Mouse (Mus musculus) adipocyte (in vitro differentiated cells): ENCODE data around the gene Gm42372.
A peak's percentile ranks its signal among the peaks of the same experiment; 100 is the strongest.

ENCODE experiments used
- DNase-seq: peaks from one replicate; pipeline ENCODE4 v3.0.0-alpha.2; 2016; ENCODE audit warnings: low spot score

Gm42372 gene

DNA sequence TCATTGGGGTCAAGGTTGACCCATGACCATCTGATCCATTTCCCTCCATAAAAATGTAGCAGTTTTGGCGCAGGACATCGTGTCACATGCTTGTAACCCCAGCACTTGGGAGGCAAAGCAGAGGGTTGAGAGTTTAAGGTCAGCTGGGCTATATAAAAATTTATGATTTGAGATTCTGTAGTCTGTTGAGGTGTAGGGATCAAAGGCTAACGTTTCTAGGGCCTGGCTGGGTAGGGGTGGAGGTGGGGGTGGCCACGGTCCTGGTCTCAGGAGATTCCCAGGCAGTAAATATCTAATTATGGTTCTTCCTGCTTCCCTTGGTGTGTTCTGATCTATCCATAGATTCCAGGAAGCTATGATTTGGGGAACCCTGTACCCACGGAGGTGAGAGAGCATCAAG, 21.2 kb upstream of the Gm42372 start:
- DNase-seq = no peak

DNA sequence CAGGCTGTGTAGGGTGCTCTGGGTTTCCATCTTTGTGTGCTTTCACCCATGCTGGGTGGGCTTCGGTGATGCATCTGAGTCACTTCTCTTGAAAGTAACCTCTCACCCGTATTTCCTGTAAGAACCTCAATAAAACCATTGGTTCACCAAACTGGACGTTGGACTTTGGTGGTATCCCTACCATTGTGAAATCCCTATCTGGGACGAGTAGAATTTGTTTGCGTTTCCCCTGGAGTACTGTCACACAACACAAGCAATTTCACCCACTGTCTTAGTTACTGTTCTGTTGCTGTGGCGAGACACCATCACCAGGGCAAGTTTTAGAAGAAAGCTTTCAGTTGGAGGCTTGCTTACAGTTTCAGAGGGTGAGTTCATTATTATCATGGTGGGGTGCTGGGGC, 14.5 kb upstream of the Gm42372 start:
- no peak for DNase-seq

DNA sequence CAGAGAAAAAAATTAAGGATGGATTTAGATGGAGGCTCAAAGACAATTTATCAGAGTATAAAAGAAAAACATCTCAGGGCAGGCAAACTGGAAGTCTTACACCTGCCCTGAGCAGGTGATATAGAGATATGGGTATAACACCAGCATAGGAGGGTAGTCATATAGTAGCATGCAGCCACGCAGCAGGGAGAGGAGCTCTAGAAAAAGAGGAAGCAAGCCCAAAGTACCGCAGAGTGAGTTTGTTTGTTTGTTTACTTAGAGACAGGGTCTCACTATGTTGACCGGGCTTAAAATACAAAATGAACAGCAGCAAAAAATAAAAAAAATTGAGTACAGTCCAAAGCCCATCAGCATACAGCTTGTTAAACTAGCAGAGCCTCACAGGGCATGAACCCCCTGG, 11.7 kb upstream of the Gm42372 start:
- DNase-seq = no peak

DNA sequence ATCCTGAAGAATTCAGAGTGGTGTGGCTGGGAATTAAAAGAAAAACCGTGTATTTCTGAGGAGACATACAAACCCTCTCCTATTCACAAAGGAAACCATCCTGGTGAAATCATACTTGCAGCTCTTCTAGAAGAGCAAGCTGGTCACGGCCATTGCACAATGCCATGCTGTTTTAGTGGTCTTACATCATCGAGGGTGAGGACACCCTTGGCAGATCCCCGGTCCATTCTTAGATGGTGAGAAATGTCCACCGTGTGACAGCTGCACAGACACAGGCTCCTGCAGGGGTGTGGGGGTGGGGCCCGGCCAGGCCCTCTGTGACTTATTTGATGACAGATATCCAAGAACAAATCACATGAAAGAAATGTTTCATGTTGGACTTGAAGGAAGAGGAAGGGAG, 8.9 kb upstream of the Gm42372 start:
- DNase-seq = peak; percentile 48

DNA sequence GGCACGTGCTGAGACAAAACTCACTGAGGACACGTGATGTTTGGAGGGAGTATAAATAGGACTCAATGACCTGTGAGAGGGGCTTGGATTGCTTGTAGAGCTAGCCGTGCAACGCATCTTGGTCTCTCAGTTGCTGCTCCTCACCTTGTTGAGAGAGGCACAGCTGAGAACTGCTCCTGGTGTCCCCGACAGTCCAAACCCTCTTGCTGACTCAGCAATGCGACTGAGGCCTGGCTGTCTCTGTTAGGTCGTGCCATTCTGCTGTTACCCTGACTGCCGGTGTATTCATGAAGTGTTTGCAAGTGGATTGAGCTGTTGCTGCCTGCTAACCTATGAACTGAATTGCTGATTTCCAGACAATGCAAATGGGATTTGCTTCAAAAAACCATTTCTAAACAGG, 6.6 kb upstream of the Gm42372 start:
- DNase-seq = no peak

DNA sequence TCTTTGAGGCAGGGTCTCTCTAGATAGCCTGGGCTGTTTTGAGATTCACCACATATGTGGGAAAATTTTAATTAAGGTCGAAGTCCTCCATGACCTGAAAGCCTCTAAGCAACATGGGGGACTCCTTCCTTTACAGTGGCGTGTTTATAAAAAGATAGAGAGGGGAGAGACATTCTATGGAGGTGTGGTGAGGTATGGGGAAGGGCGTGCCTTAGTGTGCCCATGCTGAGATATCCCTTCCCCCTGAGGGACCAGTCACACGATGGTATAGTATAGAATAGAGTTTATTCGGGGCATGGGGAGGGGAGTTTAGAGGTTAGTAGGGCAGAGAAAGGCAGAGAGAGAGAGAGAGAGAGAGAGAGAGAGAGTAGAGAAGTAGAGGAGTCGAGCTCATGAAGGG, 4.7 kb upstream of the Gm42372 start:
- DNase-seq = no peak

DNA sequence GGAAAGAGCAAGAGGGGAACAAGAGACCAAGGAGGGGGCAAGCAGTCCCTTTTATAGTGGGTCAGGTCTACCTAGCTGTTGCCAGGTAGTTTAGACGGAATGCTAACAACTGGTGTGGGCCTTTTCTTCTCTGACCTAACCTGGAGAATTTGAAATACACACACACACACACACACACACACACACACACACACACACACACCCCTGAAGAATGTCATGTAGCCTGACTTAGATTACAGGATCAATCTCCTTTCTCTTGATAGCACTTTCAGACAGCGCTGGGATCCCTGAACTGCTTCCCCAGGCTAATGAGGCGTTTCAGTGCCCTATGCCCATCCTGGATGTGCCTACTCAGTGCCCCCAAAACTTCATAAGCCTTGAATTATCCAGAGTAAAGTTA, 4.3 kb upstream of the Gm42372 start:
- DNase-seq = no peak

DNA sequence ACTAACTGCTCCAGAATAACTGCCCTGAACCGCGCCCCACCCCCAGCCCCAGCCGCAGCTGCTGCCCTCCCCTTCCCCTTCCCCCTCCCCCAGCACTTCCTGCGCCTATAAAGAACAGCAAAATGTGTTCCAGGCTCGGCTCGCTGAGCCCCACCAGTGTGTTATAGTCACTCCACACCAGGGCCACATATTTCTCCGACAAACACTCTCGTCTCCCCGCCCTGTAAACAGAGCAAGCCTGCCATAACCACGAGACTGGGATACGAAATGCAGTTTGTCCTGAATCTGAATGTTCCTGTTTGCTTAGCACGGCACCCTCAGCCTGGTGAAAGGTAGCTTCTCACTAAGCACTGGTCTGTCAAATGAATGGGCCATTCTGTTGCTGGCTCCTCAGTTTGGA, 2.5 kb upstream of the Gm42372 start:
- DNase-seq = peak; percentile 17

DNA sequence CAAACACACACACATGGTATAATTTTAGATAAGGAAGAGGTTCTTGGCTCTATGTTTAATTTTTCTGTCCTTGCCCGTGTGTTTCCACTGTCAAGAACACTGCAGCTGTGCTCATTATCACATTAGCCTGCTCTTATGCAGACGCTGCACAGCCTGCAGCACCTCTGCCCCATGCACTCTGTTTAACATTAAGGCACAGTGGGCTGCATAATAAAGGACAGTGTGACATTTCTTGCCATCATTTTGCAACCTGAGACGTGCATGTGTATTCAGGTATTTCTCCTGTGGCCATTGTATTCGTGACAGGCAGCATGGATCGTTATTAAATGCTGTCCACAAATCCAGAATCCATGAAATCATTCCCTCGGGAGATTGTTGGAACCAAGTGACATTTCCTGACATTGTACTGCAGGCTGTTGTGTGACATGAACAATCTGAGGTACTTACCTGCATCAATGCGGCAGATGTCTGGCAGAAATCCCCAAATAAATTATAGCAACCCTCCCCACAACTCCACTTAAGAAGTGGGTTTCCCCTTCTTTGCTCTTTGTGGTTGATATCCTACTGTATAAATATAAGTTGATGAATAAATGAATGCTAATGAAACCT, 4.8 kb downstream of the Gm42372 start:
- no peak for DNase-seq

DNA sequence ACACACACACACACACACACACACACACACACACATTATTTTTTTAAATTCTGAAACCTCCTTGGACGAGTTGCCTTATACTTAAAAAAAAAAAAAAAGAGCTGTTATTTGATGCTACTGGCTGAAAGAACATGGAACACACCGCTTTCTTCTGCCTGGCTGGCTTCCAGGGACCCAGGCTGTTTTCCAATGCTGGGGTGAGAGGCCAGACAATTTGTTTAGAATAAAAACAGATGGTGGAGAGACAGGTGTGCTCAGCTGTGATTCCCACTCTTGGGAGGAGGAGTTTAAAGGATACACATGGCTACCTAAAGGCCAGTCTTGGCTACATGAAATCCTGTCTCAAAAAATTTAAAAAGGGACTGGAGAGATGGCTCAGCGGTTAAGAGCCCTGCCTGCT, 5.5 kb downstream of the Gm42372 start:
- DNase-seq = peak; percentile 20

DNA sequence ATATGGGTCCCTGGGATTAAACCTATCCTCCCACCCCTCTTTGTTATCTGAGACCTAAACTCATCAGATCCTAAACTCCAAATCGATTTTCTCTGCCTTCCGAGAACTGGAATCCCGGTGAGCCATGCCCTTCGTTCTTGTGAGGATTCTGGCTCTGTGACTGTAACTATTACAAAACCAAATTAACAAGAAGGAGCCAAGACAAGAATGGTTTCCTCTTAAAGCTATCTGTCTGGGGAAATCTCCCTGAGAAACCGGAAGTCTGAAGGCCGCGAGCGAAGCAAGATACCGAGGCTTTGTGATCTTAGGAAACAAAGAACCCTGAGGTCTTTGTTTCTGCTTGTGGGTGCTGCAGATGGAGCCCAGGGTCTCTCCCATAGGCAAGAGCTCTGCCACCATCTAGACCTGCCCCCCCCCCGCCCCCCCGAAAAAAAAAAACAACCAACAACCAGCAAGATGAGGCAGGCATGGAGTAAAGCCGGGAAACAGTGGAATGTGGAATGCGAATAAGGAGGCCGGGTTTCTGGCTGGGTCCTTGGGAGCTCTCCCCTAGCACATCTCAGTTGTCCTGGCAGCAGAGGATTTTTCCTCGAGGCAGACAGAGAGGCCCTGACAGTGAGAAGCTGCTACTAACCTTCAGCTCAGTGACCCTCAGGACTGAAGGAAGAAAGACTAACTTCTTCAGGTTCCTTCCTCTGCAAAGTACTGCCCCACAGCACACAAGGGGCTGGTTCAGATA, 7.3 kb downstream of the Gm42372 start:
- DNase-seq = peak; percentile 29

DNA sequence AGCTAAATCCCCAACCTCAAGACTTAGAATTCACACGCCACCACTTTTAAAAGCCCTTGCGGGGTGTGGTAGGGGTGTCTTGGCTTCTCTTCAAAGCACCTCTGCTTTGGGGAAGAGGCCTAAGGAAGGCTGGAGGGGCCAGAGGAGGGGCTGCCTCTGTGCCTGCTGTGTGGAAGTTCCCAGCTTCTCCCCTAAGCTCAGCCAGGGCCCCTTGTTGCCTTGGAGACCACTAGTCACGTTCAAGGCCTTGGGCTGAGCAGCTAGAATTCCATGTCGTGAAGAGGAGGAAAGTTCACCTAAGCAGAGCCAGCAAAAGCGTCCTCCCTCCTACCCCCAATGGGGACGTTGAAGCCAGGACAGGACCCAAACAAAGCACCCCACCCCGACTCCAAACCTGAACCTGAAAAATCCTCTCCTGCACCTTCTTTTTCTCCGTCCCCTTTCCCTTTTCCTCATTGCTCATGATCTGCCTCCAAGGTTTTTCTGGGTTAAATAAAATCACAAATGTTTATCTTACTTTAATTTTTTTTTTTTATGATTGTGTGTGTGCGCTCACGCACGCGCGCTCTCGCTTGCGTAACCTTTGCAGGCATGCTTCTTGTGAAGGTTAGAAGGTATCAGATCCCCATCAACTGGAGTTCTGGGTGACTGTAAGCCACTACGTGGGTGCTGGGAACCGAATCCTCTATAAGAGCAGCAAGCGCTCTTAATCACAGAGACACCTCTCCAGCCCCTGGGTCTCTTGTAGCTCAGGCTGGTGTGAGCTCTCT, 9.0 kb downstream of the Gm42372 start:
- DNase-seq = no peak

DNA sequence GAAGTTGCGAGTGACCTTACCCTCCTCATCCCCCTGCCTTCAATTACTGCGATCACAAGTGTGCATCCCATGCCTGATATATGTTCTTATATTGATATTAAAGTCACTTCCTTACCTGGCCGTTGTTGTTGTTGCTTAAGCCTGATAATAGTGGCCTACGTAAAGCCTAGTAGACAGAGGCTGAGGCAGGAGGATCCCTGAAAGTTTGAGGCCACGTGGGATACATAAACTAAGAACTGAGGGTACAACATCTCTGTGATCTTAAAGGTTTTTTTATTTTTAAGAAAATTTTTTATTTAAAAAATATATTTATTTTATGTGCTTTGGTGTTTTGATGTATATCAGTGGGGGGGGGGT, 9.5 kb downstream of the Gm42372 start, which contains the start of gene Ccdc8:
TSS of gene Ccdc8 (plus strand) at position 258 of the 357 bp plus-strand sequence.
- no peak for DNase-seq

DNA sequence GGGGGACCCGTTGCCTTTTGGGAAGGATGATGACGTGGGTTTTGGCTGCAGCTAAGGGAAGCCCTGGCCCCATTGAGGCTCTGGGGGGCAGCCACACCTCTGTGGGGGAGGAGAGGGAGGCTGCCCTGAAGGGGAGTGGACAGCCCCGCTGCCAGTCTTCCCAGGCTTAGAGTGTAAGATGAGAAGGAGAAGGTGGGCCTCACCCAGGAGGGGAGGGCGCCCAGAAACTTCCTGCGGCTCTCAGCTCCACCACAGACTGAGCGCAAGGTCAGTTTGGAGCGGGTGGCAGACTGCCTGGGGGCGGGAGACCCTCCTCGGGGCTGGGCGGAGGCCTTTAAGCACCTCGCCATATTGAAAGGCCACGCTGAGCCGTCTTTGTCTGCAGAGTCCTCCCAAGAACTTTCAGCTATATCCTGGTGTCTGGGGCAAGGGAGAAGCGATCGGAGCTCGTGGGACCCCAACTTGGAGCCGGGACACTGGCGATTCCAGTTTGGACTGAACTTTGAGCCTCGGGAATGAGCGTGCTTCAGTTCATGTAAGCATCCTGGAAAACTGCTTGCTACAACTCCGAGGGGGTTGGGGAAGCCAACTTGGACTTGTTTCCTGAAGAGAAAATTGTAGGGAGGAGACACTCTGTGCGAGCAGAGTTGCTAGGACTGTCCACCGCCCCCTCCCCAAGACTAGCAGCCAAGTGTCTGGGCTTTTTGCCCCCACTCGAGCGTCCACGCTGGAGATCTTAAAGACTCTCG, 10.9 kb downstream of the Gm42372 start:
- no peak for DNase-seq

DNA sequence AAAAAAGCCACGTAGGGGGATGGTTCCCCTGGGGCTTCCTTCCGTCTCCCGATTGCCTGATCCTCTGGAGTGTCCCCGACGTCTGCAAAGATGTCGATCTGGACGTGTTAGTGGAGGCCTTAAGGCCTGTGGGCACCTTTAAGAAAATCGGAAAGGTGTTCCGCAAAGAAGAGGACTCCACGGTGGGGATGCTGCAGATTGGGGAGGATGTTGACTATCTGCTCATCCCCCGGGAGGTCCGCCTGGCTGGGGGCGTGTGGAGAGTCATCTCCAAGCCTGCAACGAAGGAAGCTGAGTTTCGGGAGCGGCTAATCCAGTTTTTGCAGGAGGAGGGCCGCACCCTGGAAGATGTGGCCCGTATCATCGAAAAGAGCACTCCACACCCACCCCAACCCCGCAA, 11.5 kb downstream of the Gm42372 start:
- no peak for DNase-seq

DNA sequence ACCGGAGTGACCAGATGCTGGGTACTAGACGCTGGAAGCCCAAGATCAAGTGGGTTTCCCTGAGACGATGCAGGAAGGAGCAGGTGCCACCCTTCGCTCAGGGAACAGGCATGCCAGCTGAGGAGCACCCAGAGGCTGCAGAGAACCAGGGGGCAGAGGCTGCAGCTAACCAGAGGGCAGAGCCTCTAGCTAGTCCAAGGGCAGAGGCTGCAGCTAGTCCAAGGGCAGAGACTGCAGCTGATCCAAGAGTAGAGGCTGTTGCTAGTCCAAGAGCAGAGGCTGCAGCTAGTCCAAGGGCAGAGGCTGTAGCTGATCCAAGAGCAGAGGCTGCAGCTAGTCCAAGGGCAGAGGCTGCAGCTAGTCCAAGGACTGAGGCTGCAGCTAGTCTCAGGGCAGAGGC, 12.5 kb downstream of the Gm42372 start:
- no peak for DNase-seq

DNA sequence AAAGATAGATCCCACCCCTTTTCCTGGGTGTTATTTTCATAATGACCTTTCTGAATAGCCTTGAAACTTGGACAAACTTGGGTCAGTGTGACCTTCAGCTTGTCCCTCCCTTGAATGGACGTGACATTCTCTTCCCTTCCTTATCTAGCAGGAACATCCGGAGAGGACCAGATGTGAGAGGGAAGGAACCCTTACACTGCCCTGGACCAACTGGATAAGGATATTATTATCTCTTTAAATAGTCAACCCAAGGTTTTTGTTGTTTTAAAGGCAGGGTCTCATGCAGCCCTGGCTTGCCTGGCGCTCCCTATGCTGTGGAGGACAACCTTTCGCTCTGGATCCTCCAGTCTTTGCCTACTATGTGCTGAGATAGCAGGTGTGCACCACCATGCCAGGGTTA, 16.3 kb downstream of the Gm42372 start:
- DNase-seq = no peak

DNA sequence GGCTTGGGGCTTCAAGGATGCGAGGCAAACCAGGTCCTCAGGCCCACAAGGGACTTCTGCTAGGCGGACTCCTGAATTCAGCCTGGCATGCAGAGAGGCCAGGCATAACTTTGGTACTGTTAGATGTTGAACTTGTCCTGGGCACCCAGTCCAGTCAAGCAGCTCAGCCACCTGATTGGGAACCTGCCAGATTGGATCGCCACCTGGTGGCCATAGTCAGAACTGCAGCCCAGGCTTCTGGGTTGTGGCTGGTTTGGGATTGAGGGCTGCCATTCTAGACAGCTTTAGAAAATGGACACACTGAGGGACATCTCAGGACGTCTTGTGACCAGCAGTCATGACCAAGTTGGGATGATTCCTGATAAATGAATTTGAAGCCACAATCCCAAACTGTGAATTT, 16.8 kb downstream of the Gm42372 start:
- peak; percentile 77 for DNase-seq

DNA sequence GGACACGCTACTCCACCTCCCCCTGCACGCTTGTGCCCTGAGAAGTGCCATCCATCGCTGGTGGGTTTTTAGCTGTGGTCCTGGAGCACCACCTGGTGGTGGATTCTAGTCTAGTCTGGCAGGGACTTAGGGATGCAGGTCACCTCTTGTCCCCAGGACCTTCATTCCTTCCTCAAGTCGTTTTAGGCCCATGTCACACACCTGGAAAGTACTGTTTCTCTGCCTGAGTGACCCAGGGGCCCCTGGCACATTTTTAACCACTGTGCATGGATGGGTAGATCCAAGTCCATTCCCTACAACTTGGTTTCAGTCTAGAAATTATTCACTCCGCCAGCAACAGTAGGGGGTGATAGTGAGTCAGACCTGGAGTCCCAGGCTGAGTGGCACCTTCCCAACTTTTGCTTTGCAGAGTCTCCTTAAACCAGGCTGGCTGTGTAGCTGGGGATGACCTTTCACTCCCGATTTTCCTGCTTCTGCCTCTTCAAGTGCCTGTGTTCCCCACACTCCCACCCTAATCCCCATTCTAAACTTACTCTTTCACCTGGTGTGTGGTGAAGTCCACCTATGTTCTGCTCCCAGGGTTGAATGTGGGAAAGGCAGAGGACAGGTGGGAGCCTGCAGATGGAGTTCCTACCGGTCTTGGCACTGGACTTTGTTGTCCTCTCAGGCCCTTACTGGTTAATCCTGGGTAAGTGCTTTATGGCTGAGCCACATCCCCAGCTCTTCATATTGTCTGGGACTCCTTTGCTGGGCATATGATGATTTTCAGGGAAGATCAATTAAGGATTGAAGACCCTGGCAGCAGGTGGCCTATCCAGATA, 19.7 kb downstream of the Gm42372 start:
- peak; percentile 96 for DNase-seq

DNA sequence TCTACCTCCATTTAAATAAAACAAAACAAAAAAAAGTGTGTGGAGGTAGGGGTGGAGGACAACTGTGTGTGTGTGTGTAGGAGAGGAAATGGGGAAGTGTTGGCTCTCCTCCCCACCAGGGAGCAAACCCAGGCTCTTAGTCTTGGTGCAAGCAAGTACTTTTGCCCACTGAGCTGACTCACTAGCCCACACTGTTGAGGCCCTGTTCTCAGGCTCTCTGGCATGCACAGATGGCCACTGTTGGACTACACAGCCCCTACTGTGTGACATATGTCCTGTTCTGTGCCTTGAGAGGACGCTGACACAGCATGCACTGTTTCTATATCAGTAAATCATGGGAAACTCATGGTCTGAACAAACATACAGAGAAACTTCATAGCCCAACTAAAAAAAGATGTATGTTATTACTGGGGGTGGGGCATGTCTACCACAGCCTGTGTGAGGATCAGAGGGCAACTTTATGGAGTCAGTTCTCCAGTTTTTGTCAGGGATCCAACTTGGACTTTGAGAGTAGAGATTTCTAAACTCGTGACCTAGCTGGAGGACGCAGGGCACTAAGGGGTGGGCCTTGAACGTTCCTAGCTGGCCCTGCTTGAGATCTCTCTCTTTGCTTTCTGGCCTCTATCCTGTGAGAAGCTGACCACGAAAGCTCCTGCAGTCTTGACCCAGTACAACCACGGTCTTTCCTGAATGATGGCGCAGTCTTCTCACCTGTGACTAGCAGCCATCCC, 20.5 kb downstream of the Gm42372 start:
- peak; percentile 81 for DNase-seq

DNA sequence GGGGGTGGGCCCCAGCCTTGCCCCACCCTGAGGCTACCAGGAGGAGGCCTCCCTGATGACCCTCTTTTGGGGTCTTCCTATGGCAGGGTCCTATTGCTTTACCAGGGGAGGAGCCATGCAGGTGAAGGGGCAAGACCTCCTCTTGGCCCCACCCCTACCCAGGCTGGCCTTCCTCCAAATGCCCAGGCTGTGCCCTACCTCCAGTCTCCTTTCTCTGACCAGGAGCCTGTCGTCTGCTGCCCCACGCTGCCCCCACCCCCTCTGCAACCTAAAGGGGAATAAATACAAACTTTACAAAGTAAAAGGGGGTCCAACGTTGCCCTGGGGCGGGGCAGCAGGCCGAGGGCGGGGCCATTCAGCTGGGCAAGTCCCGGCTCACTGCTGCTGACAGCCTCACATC, 21.8 kb downstream of the Gm42372 start:
- no peak for DNase-seq
